Mouse (Mus musculus): Measurements from ENCODE around the gene Fam166b.
A peak's percentile ranks its signal among the peaks of the same experiment; 100 is the strongest.

The Fam166b gene

DNA sequence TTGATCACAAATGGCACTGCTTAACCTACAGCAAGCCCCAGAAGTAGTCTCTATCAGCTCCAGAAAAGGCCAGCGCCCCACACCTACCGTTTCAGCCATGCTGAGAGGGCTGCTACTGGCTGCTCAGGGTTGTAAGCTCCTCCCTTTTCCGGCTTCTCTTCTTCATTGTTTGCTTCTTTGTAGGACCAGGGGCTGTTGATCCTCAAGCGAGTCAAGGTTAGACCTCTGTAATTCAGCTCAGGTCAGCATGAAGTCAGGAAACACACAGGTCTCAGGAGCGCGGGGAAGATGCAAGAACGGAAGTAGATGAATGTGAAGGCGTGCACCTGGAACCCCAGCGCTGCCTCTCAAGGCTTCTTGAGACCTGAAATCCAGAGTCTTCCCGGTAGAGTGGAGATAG lies 24.2 kb downstream of the Fam166b start:
- ATAC-seq (ENCODE audit: low TSS enrichment) = no peak

DNA sequence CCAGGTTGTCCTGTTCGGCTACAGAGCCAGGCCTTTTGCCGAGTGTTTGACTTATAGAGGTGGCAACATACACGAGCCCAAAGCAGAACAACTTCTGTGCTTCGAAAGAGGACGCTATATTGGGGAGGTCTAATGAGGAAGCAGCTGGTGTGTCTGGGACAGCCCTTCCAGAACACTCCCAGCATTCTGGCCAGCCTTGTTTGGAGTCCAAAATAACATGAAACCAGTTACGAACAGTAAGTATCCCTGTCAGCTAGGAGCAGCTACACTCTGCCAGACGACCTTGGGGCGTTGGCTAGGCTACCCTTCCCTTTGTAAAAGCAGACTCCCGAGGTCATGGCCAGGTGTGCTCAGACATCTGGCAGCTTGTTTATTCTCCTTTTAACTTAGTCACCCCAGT lies 26.7 kb downstream of the Fam166b start:
- ATAC-seq (ENCODE audit: low TSS enrichment) = no peak

DNA sequence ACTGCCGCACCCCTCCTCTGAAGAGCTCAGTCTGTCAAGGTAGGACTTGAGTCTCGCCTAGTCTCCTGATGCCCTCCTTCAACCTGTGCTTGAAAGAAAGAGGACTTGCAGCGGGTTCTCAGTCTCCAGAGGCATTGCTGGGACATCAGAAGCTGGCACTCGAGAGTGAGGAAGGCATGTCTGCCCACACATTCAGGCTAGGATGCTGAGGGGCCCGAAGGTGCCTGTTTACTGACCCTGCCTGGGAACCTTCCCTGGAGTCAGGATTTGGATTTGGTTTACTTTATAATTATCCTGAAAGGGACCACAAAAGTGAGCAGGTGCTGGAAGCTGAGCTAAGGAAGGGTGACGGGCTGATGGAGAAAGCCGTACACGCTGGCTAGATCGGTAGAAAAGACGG lies 27.4 kb downstream of the Fam166b start:
- no peak for ATAC-seq (ENCODE audit: low TSS enrichment)

DNA sequence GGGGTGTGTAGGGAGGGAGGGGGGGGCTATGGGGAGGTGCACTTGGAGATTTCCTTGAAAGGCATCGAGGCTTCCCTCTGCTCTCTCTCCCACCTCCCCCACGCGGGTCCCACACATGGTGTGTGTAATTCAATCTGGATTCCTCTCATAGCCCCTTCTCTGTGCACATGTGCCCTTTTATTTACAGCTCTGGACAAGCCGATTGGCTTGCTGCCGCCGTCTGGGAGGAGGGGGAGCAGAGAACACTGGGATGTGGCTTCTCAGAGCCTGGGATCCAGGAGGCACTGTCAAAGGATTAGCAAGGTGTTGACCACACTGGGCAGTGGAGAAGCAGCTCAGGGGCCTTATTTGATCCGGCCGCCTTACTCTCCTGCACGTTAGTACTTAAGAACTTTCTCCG lies 28.0 kb downstream of the Fam166b start:
- ATAC-seq (ENCODE audit: low TSS enrichment) = no peak

DNA sequence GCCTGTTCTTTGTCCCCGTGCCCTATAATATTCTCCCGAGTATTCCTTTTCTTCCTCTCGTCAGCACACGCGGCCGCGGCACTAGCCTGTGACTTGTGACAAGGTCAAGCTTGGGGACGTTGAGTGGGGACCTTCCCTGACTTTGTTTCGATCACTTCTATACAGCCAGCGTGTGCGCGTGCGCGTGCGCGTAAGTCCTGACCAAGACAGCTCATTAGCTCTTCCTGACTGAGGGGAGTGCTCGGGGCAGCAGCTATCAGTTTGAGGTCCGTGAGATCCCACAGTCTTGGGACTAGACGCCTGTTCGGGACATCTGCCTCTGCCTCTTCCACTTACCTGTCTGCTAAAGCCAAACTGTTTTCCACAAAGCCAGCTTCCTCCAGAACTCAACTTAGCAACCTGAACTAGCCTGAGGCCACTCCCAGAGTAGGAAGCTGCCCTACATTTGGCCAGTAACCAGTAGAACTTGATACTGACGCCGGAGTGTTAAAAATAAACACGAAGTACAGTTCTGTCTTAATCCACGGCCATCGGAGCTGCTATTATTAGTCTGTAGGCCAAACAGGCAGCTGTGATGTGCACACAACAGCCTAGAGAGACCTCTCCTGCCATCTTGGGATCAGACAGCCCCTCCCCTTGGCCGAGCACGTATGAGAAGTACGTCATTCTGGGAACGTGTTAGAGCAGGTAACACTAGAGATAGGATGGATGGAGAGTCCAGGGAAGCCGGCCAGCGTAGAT lies 29.4 kb downstream of the Fam166b start:
- no peak for ATAC-seq (ENCODE audit: low TSS enrichment)

DNA sequence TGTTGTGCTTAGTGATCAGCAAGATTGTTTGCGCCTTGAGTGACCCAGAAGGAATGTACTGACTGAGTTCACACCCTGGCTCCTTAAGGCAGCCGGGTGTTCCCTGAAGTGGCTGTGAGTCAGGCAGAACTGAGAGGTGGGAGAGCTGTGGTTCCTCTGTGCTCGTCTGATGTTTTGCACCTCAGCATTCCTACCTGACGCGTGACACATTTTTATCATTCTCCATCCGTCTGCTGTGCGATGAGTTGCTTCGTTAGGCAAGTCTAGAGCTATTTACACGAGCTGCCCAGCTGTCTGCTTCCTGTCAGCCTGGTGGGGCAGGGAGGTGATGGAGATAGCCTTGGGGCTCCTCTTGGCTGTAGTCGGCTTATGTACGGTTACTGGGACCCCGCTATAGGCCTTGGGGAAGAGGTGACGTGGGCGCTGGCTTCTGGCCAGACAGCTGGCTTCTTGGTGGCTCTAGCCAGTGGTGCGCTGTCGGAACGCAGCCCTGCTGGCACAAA lies 30.1 kb downstream of the Fam166b start:
- ATAC-seq (ENCODE audit: low TSS enrichment) = peak; percentile 24

DNA sequence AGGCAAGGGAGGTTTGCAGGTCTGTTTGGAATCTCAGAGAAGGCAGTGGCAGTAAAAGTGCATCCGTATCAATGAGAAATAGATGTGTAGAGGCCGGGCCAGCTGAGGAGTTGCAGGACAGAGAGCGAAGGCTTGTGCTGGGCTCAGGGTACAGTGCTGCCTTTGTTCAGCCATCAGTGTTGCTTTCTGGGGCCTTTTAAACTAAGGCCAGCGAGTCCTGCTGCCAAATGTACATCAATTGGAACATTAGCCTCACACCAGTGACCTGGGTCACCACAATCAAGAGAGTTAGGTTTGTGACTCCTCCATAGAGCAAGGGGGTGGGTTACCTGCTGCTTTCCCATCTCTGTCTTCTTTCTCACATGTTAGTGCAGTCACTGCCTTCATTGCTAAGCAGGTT lies 30.9 kb downstream of the Fam166b start:
- 0 out of 2 replicates have a peak, but pooled peaks have one; percentile 13 for ATAC-seq (ENCODE audit: low TSS enrichment)

DNA sequence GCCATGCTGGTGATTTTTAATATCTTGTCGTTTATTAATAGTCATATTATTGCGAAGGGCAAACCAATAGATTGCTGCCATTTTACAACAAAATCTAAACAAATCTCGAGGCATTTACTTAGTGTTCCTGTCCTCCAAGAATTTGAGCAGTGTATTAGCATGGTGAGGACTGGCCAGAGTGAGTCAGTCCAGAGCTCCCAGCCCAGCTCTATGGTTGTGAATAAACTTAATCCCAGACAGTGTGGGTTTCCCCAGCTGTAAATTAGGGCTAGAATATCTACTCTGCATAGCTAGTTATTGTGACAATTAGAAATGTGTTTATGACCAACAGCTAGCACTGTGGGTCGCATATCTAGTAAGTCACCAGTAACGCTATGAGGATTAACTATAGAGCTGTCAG lies 32.6 kb downstream of the Fam166b start:
- ATAC-seq (ENCODE audit: low TSS enrichment) = no peak

DNA sequence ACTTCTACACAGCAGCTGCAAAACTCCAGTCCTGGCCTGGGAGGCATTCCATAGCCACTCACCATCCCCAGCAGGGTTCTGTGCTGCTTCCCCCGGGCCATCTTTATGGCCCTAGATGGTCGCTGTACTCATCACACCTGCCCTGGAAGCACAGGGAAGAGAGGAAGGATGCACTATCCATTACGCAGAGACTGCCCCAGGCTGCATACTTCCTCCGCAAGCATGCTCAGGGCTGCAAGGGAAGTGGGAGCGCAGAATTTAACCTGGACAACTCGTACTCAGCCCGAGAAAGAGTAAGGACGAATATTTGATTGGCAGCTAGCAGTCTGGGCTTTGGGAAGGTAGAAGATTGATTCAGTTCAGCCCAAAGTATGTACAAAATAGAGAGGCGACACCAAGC lies 33.1 kb downstream of the Fam166b start:
- no peak for ATAC-seq (ENCODE audit: low TSS enrichment)

DNA sequence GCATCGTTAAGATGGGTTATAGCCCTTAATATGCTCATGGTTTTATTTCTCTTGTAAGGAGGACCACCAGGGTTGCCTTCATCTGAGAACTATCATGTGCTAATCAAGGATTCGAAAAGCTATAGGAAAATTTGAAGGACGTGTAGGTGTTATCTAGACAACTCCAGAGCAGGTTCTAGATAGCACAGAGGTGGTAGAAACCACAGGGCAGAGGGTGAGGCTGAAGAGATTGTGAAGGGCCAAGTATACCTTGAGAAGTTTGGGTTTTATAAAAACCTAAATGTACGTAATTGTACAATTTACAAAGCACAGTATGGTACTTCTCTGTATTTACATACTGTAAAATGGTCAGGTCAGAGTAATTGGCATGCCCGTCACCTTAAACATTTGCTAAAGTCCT lies 33.8 kb downstream of the Fam166b start:
- no peak for ATAC-seq (ENCODE audit: low TSS enrichment)

DNA sequence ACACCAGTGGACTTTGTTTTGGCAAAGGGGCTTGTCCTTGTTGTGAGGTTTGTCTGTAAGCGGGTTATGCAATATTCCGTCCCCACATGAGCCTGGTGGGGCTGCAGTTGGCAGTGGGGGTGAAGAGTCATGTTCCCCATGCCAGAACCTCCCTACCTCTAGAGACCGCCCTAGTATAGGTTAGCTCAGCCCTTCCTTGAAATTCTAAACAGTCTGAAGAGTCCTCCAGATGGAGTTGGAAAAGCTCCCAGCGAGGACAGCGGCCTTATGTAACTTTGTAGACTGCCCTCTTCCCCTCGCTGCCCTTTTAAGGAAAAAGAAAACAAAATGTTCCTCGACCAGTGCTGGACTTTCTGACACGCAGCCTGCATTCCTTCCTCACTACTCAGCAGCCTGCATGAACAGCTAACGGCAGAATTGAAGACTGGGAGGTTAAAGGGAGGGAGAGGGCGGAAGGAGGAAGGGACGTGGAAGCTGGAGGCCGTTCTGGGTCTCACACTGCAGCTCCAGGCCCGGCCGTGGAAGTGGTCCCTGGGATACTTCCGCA lies 34.5 kb downstream of the Fam166b start:
- no peak for ATAC-seq (ENCODE audit: low TSS enrichment)

DNA sequence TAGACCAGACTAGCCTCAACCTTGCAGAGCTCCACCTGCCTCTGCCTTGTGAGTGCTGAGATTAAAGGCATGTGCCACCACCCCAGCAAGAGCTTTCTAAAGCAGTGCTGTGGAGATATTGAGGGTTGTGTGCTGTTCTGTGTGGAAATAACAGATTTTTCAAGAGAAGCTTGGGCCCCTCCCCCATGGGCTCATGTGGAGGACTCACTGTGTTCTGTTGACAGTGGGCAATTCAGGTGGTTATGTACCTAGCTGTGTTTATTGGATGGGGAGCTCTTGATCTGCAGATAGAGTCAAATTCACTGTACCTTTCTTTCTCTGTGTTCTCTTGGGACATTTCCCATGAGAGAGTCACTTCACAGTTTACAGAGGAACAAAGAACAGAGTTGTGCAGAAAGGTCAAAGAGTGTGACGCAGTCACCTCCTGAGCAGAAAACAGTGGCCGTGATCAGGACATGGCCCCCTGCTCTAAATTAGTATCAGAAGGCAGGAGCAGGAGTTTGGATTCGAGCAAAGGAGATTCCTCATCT lies 37.3 kb downstream of the Fam166b start:
- ATAC-seq (ENCODE audit: low TSS enrichment) = no peak

DNA sequence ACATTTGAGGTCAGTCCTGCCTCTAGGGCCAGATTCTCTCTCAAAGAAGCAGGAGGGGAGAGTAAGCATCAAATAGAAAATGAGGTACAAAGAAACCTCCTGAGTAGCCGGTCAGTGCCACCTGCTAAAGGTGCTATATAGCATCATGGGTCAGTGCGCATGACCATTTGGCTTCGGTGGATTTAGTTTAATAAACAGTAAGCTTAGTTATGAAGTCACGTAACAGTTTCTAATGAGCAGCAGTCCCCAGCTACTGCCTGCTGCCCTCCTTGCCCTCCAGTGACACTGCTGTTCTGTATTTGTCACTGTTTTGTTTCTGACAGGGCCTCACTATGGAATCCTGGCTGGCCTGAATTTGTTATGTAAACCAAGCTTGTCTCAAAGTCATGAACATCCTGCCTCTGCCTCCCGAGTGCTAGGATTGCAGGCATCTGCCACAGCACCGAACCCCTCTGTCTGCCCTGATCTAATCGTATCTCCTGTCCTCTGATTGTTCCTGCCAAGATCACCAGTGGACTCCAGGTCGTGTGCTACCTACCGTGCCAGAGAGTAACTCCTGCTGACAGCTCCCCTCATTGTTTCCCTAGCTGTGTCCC lies 39.0 kb downstream of the Fam166b start:
- peak; percentile 29; the same call in 1 of the 2 replicates for ATAC-seq (ENCODE audit: low TSS enrichment)

DNA sequence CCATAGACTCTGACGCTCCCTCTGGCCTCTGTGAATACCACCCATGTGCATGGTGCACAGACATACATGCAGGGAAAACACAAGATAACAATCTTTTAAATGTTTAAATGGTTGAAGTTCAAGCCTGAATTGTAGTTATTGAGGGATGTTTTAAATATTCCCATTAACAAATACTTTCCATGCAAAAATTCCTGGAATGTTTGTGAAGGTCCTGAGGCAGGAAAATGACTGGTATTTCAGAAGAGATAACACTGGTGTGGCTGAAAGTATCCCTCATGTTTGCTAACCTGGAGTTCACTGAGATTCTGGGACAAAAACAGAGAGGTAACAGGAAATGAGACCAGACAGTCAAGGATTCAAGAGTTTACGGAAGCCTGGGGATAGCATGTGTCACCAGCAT lies 39.5 kb downstream of the Fam166b start:
- ATAC-seq (ENCODE audit: low TSS enrichment) = no peak

DNA sequence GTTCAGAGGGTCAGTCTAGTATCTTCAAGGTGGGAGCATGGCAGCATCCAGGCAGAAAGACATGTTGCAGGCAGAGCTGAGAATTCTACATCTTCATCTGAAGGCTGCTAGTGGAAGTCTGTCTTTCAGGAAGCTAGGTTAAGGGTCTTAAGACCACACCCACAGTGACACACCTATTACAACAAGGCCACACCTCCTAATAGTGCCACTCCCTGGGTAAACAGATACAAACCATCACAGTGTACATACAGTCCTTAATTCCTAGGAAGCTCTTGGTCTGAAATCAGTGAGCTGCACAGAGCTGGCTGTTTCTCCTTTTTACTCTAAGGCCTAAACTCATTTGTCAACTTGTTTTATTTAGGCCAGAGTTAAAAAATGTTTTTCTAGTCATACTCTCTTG lies 42.0 kb downstream of the Fam166b start:
- no peak for ATAC-seq (ENCODE audit: low TSS enrichment)

DNA sequence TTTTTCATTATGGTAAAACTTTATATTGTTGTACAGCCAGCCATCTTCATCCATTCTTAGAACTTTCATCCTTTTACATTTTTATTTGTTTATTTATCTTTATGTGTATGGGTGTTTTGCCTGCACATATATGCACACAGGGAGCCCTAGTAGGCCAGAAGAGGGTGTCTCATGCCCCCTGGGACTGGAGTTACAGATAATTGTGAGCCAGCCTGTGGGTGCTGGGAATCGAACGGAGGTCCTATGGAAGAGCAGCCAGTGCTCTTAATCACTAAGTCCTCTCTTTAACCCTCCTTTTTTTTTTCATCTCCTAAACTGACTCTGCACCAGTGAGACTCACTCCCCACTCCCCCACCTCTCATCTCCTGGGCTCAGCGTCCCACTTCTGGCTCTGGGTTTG lies 44.4 kb downstream of the Fam166b start:
- ATAC-seq (ENCODE audit: low TSS enrichment) = no peak

DNA sequence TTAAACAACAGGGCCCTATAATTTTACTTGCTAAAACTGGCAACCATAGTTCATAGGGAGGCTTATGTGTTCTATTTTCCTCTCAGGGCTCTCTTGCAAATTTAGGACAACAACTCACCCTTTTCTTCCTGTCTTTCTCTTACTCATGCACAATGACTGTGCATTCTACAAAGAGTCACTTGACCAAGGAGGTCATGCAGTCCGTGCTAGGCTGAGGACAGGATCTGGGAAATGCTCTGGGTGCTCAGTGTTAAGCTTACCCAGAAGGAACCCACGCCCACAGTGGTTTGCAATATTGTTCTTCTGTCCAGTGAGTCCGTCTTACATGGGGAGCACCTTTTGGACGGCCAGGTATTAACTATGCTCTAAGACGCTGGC lies 44.9 kb downstream of the Fam166b start:
- no peak for ATAC-seq (ENCODE audit: low TSS enrichment)

DNA sequence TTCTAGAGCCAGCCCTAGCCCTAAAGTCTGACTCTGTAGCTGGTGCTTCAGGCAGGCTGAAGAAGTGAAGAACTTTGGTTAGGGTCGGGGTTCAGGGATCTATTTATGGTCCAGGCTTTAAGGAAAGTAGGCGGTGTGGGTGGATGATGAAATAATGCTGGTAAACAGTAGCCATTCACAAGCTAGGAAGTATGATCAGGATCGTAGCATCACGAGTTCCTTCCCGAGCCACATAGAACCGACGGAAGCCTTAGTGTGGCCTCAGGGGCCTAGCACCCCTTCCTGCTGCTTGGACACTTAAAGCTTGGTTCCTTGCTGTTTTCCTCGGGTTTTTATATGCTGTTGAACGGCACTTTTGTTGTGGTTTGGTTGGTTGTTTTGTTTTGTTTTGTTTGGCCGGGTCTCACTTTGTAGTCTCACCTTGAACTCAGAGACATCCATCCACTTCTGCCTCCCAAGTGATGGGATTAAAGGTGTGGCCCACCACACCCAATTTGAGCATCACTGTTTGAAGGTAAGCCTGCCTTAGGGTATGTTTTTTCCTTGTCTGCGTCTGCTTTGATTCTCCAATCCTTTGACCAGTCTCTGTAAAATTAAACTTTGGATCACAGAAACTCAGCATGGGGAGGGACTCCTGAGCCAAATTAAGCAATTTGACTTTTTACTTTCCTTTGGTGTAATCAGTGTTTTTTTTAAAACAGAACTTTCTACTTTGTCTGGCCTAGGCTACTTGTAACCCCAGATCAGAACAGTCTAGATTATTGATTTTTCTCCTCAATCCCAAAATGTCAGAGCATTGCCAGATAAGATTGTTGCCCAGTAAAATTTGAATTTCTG lies 45.5 kb downstream of the Fam166b start:
- ATAC-seq (ENCODE audit: low TSS enrichment) = no peak

DNA sequence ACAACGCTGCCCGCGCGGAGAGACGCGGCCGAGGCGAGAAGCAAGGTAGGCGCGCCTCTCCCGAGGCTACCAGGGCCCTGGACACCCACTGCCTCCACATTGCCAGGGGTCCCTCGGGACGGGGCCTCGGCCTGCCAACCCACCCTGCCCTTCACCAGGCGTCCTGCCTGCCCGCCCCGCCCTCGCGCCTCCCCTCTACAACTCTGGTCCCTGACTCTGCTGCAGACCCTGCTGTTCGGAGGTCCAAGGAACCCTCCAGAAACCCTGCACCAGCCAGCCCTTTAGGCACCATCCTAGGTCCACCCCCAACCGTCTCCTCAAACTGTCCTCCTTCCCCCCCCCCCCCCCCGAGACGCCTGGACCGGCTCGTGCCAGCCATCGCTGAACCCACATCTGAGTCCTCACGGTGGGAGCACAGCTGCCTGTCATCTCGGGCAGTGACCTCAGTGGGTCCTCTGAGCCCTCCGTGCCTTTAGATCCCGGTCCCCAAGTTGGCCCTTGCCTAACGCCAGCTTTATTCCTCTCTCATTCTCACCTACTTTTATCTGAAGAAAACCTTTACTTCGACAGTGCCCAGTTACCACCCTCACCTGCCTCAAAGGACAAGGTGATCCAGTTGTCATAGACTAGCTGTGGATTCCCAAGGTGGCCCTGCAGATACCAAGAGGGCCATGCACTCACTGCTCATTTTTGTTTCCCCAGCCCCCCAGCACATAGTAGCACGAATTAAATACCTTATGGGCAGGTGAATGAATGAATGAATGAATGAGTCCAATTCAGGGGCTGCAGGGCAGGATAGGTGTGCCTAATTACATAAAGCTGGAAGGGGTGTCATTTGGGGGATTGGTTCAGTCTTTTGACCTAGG lies 46.5 kb downstream of the Fam166b start:
- peak; percentile 44 for ATAC-seq (ENCODE audit: low TSS enrichment)

DNA sequence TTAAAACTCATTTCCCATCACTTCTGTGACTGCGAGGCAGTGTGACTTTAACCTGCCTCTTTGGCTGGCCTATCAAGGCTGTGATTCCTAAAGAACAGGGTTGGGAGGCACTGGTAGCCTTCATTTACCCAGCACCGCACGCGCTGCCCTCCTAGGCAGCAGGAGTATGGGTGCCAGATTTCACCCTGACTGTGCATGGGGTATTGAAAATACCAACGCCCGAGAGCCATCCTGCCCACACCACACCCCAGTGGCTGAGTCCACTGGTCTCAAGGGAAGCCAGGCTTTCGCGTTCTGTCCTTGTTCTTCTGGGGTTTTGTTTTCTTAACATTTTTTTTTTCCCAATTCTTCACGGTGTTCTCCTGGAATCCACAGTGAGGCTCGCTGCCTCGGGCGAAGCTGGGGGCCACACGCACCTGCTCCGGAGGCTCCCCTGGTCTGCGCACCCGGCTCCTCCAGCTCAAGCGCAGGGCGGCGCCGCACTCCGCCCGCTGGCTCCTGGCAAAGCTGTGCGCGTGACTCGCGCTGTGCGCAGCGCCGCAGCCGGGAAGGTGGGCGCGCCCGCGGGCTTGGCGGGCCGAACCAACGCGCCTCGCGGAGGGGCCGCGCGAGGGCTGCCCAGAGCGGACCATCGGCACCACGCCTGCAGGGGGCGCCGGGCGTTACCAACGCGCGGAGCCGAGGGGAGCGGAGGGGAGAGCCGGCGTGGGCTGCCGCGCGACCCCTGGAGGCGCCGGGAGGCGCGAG lies 47.4 kb downstream of the Fam166b start, which contains the start of gene Rusc2:
Rusc2 (plus strand) TSS at position 572 of the 747 bp plus-strand sequence.
- ATAC-seq (ENCODE audit: low TSS enrichment) = peak; percentile 91

Measured in frontal cortex, adult (tissue).